Mouse (Mus musculus) kidney, adult 11 months (tissue): ENCODE data around the gene Eng.

Source experiments
- DNase-seq: peaks from one replicate; pipeline ENCODE4 v3.0.0; 2022

Gene Eng

GRCm38 (mm10) chr2:32683701-32684100, 37.3 kb downstream of the Eng start:
- no peak for DNase-seq

- DNase-seq: no peak
Measured at GRCm38 (mm10) chr2:32684681-32685428, 38.5 kb downstream of the Eng start.

- DNase-seq: no peak
Measured at GRCm38 (mm10) chr2:32685807-32686206, 39.4 kb downstream of the Eng start.

- no peak for DNase-seq
Measured at GRCm38 (mm10) chr2:32686640-32687039, 40.2 kb downstream of the Eng start.

GRCm38 (mm10) chr2:32687562-32687961, 41.2 kb downstream of the Eng start:
- no peak for DNase-seq

GRCm38 (mm10) chr2:32689420-32689819, 43.0 kb downstream of the Eng start:
- DNase-seq: peak; percentile 84

- no peak for DNase-seq
Measured at GRCm38 (mm10) chr2:32691041-32691440, 44.6 kb downstream of the Eng start.

GRCm38 (mm10) chr2:32692496-32692895, 46.1 kb downstream of the Eng start:
- DNase-seq: no peak

GRCm38 (mm10) chr2:32693282-32693681, 46.9 kb downstream of the Eng start:
- peak; percentile 78 for DNase-seq

- DNase-seq: peak; percentile 94
Measured at GRCm38 (mm10) chr2:32693823-32694411, 47.5 kb downstream of the Eng start.

GRCm38 (mm10) chr2:32694691-32695090, 48.3 kb downstream of the Eng start:
- DNase-seq: no peak

- no peak for DNase-seq
Measured at GRCm38 (mm10) chr2:32699680-32700079, 53.3 kb downstream of the Eng start.

GRCm38 (mm10) chr2:32700966-32701743, 54.8 kb downstream of the Eng start:
- no peak for DNase-seq

GRCm38 (mm10) chr2:32703046-32703445, 56.7 kb downstream of the Eng start:
- DNase-seq: no peak

GRCm38 (mm10) chr2:32704021-32704421, 57.6 kb downstream of the Eng start, which contains the start of gene Fpgs:
Gene Fpgs, minus strand, starts transcription at chr2:32704145.
- DNase-seq: peak; percentile 92

- DNase-seq: no peak
Measured at GRCm38 (mm10) chr2:32705018-32705417, 58.6 kb downstream of the Eng start.

- DNase-seq: no peak
Measured at GRCm38 (mm10) chr2:32706971-32707370, 60.6 kb downstream of the Eng start.

- DNase-seq: no peak
Measured at GRCm38 (mm10) chr2:32708643-32709042, 62.2 kb downstream of the Eng start.

GRCm38 (mm10) chr2:32709521-32710137, 63.2 kb downstream of the Eng start:
- no peak for DNase-seq

- DNase-seq: no peak
Measured at GRCm38 (mm10) chr2:32710425-32710824, 64.0 kb downstream of the Eng start.

- no peak for DNase-seq
Measured at GRCm38 (mm10) chr2:32711301-32712056, 65.1 kb downstream of the Eng start.

- DNase-seq: peak; percentile 82
Measured at GRCm38 (mm10) chr2:32712108-32712551, 65.7 kb downstream of the Eng start.

- peak; percentile 92 for DNase-seq
Measured at GRCm38 (mm10) chr2:32712586-32712933, 66.2 kb downstream of the Eng start.
